Mouse (Mus musculus) G1E-ER4 (cell line): ENCODE results near the gene Sulf2. TPM values are rescaled to one million over a fixed set of nuclear protein-coding genes. Genes with fewer than 3 reads are reported as not detected.

Experiments used
- GATA1 ChIP-seq: IDR thresholded peaks from one replicate; pipeline ENCODE4 v1.8.0; 2012; ENCODE audit warnings: low read length, inconsistent platforms
- polyA plus RNA-seq: library from polyadenylated mRNA; stranded (reverse); fragments of >175 nt; gene quantifications from 2 replicates; pipeline ENCODE4 v1.2.3, GENCODE M21; 2012

Gene Sulf2
- not detected in 2 replicates for polyA plus RNA-seq

- no peak for TF ChIP-seq GATA1
Observed at GRCm38 (mm10) chr2:166155454-166155815, at the start of gene Sulf2. Gene Sulf2 (minus strand): TSS chr2:166155663.

- TF ChIP-seq GATA1: no peak
Observed at GRCm38 (mm10) chr2:166204174-166204573, 48.7 kb upstream of the Sulf2 start.

- TF ChIP-seq GATA1: no peak
Observed at GRCm38 (mm10) chr2:166203647-166204046, 48.2 kb upstream of the Sulf2 start.

- no peak for TF ChIP-seq GATA1
Observed at GRCm38 (mm10) chr2:166197964-166198363, 42.5 kb upstream of the Sulf2 start.

GRCm38 (mm10) chr2:166197064-166197463 is 41.6 kb upstream of the Sulf2 start:
- no peak for TF ChIP-seq GATA1

- no peak for TF ChIP-seq GATA1
Observed at GRCm38 (mm10) chr2:166196080-166196786, 40.8 kb upstream of the Sulf2 start.

- no peak for TF ChIP-seq GATA1
Observed at GRCm38 (mm10) chr2:166195041-166195440, 39.6 kb upstream of the Sulf2 start.

GRCm38 (mm10) chr2:166194112-166194758 is 38.8 kb upstream of the Sulf2 start:
- TF ChIP-seq GATA1: no peak

GRCm38 (mm10) chr2:166193509-166193908 is 38.0 kb upstream of the Sulf2 start:
- no peak for TF ChIP-seq GATA1

- TF ChIP-seq GATA1: no peak
Observed at GRCm38 (mm10) chr2:166190816-166191215, 35.4 kb upstream of the Sulf2 start.

- TF ChIP-seq GATA1: no peak
Observed at GRCm38 (mm10) chr2:166189191-166189590, 33.7 kb upstream of the Sulf2 start.

GRCm38 (mm10) chr2:166186244-166186948 is 30.9 kb upstream of the Sulf2 start:
- no peak for TF ChIP-seq GATA1

- TF ChIP-seq GATA1: no peak
Observed at GRCm38 (mm10) chr2:166185768-166186167, 30.3 kb upstream of the Sulf2 start.

GRCm38 (mm10) chr2:166184417-166184816 is 29.0 kb upstream of the Sulf2 start:
- TF ChIP-seq GATA1: no peak

- TF ChIP-seq GATA1: no peak
Observed at GRCm38 (mm10) chr2:166182009-166182685, 26.7 kb upstream of the Sulf2 start.
